Mouse (Mus musculus): Measurements from ENCODE around the gene Retreg3.

DNA sequence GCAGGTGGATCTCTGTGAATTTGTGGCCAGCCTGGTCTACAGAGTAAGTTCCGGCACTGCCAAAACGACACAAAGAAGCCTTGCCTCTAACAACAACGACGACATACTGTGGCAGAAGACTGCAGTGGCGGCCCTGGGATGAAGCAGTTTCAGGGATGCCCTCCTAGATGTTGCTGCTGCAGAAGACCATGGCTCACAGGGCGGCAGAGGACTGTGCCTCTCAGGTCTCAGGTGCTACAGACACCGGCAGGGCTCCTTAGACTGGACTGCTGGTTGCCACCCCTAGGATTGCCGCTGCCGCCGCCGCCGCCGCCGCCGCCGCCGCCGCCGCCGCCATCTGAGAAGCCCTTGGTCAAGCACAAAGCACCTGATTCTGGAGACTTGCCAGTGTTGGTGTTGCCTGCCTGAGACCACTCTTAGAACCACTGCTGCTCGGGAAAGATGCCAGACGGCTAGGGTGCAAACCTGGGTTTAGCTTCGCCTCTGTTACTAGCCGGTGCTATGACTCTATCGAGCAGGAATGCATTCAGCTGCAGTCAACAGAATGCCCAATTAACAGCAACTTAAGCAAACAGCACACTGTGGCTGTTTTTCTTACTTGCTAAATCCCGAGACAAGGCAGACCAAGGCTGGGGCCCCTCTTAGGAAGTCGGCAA lies 20.6 kb upstream of the Retreg3 start:
- TF ChIP-seq CTCF (IDR thresholded peaks at IDR 0.05; ENCODE audit: low read depth): no peak
- TF ChIP-seq EP300 (IDR thresholded peaks at IDR 0.05; ENCODE audit: low read depth): no peak

Data from liver, embryonic 14.5 days (tissue).